Mouse (Mus musculus) limb, embryonic 14.5 days (tissue): ENCODE measurements around the gene Slc51a. TPM values are rescaled to one million over a fixed set of nuclear protein-coding genes. Genes with fewer than 3 reads are reported as not detected.

ENCODE experiments used
- ATAC-seq: fragments of 200-750 bp; cut with Nextera tagmentation; 2 replicates; pipeline ENCODE4 v1.8.0; 2017; ENCODE audit warnings: low read depth, moderate number of reproducible peaks, moderate TSS enrichment; ENCODE audit not compliant: low FRiP score
- DNase-seq: peaks from one replicate; pipeline ENCODE4 v3.0.0-alpha.2; 2015; ENCODE audit warnings: low spot score
- H3K27ac ChIP-seq: fragments of 300-500 bp; sonication (generic); replicated peaks from 2 replicates; pipeline ENCODE4 v1.5.1; 2014; ENCODE audit warnings: low read depth, mild to moderate bottlenecking, low read length, moderate library complexity, mixed read lengths
- H3K27me3 ChIP-seq: fragments of 300-500 bp; sonication (generic); 2 replicates; pipeline ENCODE4 v1.6.1; 2014; ENCODE audit warnings: low read length, mixed read lengths; ENCODE audit not compliant: control insufficient read depth, insufficient read depth
- H3K36me3 ChIP-seq: fragments of 300-500 bp; sonication (generic); 2 replicates; pipeline ENCODE4 v1.6.1; 2014; ENCODE audit warnings: mild to moderate bottlenecking, low read length, moderate library complexity, mixed read lengths; ENCODE audit not compliant: control insufficient read depth, insufficient read depth
- H3K4me1 ChIP-seq: fragments of 300-500 bp; sonication (generic); 2 replicates; pipeline ENCODE4 v1.6.1; 2014; ENCODE audit warnings: antibody characterized with exemption, low read length, mixed read lengths; ENCODE audit not compliant: control insufficient read depth, insufficient read depth
- H3K4me2 ChIP-seq: fragments of 300-500 bp; sonication (generic); replicated peaks from 2 replicates; pipeline ENCODE4 v1.6.1; 2014; ENCODE audit warnings: low read depth, mild to moderate bottlenecking, low read length, moderate library complexity; ENCODE audit not compliant: severe bottlenecking
- H3K4me3 ChIP-seq: fragments of 300-500 bp; sonication (generic); replicated peaks from 2 replicates; pipeline ENCODE4 v1.5.1; 2014; ENCODE audit warnings: low read length
- H3K9ac ChIP-seq: fragments of 300-500 bp; sonication (generic); 2 replicates; pipeline ENCODE4 v1.6.1; 2014; ENCODE audit warnings: mild to moderate bottlenecking, low read depth, low read length, moderate library complexity; ENCODE audit not compliant: severe bottlenecking
- H3K9me3 ChIP-seq: fragments of 300-500 bp; sonication (generic); 2 replicates; pipeline ENCODE4 v1.6.1; 2016; ENCODE audit warnings: low read length; ENCODE audit not compliant: control insufficient read depth
- POLR2A ChIP-seq: fragments of 200-500 bp; IDR thresholded peaks from 2 replicates; pipeline ENCODE4 v1.8.0; 2012; ENCODE audit warnings: inconsistent platforms, mild to moderate bottlenecking, moderate library complexity, borderline replicate concordance; ENCODE audit not compliant: insufficient read depth, insufficient read length; ENCODE audit errors: extremely low read depth
- WGBS: fragments of 180-500 bp; shearing (Covaris S2); extraction: QIAGEN DNeasy Blood & Tissue Kit; methylation state at CpG from one replicate; pipeline ENCODE4 v1.1.7; 2014; 5-methylcytosine and 5-hydroxymethylcytosine counted together
- polyA plus RNA-seq, 2 experiments: library from polyadenylated mRNA; depleted of rRNA in 1 of 2; stranded (reverse) in 1 of 2; unstranded in 1 of 2; fragments of >200 nt; fragmentation: Nextera tagmentation in 1 of 2; extraction: Ambion mirVana in 1 of 2; gene quantifications; 2 replicates each; pipeline versions ENCODE4 v1.2.1 to v1.2.3; 2012 to 2014

Gene Slc51a
- polyA plus RNA-seq, 2 experiments, result 0.10 to 0.30 TPM

- no peak overlapping the region for H3K4me2 ChIP-seq
- no peak overlapping the region for H3K4me3 ChIP-seq
- ATAC-seq (no peak), DNase-seq (no peak)
- H3K36me3 ChIP-seq, result peaks cover 26% of the 10 kb centered on the region
- H3K4me1 ChIP-seq, result no peaks in the 10 kb centered on the region
- H3K9ac ChIP-seq, result no peak overlapping the region
- no peak for TF ChIP-seq POLR2A
- no peak overlapping the region for H3K27ac ChIP-seq
- 88% methylated on average over 5 of the region's 5 CpGs for WGBS
- no peaks in the 10 kb centered on the region for H3K27me3 ChIP-seq
- H3K9me3 ChIP-seq, result no peaks in the 10 kb centered on the region
These were observed 26.0 kb downstream of the Slc51a start for GRCm38 (mm10) chr16:32461713-32462112.

DNA sequence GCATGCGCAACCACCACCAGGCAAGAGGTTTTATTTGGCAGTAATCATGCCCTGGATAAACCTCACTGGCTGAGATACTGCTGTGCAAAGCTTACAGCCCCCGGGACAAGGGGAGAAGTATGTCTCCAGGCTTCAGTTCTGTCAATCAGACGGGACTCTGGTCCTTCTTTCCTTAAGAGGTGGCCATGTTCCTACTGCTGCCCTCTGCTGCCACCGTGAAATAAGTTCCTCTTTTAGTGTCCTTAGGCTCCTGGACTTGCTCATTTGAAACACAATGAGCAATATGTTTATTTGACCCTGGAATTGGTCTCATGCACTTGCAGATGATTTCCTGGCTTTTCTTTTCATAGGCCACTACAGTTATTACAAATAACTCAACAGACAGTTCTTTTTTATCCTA is 27.2 kb downstream of the Slc51a start:
- Histone ChIP-seq H3K4me2 (no peak overlapping the region), H3K36me3 (peaks cover 26% of the 10 kb centered on the region)
- WGBS, result 67% methylated on average over 4 of the region's 4 CpGs

GRCm38 (mm10) chr16:32457589-32458386 is 29.9 kb downstream of the Slc51a start:
- TF ChIP-seq POLR2A, result no peak
- Histone ChIP-seq H3K4me2 (no peak overlapping the region), H3K36me3 (peaks cover 11% of the 10 kb centered on the region; the same call in 1 of the 2 replicates), H3K9ac (no peak overlapping the region), H3K27me3 (no peaks in the 10 kb centered on the region), H3K9me3 (no peaks in the 10 kb centered on the region), H3K4me1 (no peaks in the 10 kb centered on the region), H3K27ac (no peak overlapping the region), H3K4me3 (no peak overlapping the region)
- DNase-seq (peak; percentile 57), ATAC-seq (no peak)
- WGBS, result 54% methylated on average over 10 of the region's 10 CpGs

More for the DNA sequence above, 27.2 kb downstream of the Slc51a start:
- Histone ChIP-seq H3K27ac (no peak overlapping the region), H3K27me3 (no peaks in the 10 kb centered on the region), H3K4me1 (no peaks in the 10 kb centered on the region), H3K9me3 (no peaks in the 10 kb centered on the region), H3K9ac (no peak overlapping the region), H3K4me3 (no peak overlapping the region)
- ATAC-seq (no peak), DNase-seq (no peak)
- TF ChIP-seq POLR2A, result no peak

DNA sequence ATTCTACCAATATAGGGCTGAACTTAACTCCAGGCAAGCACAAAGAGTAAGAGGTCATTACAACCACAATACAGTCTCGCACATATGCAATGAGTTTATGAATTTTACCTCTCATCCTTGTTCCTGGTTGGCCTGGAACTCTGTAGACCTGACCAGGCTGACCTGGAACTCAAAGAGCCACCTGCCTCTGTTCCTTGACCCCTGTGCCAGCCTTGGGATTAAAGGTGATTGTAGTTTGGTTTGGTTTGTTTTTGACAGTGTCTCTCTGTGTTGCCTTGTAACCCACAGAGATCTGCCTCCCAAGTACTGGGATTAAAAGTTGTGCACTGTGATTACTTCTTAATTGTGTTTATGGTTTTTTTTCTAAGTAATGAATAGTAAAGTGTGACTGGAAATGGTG is 30.9 kb downstream of the Slc51a start:
- ATAC-seq (no peak), DNase-seq (no peak)
- no peak overlapping the region for H3K27ac ChIP-seq
- no peaks in the 10 kb centered on the region for H3K9me3 ChIP-seq
- 91% methylated on average over 1 of the region's 1 CpGs for WGBS
- no peak for TF ChIP-seq POLR2A
- H3K4me1 ChIP-seq, result no peaks in the 10 kb centered on the region
- no peaks in the 10 kb centered on the region for H3K27me3 ChIP-seq
- peaks cover 16% of the 10 kb centered on the region for H3K36me3 ChIP-seq
- H3K9ac ChIP-seq, result no peak overlapping the region
- H3K4me2 ChIP-seq, result no peak overlapping the region
- H3K4me3 ChIP-seq, result no peak overlapping the region

DNA sequence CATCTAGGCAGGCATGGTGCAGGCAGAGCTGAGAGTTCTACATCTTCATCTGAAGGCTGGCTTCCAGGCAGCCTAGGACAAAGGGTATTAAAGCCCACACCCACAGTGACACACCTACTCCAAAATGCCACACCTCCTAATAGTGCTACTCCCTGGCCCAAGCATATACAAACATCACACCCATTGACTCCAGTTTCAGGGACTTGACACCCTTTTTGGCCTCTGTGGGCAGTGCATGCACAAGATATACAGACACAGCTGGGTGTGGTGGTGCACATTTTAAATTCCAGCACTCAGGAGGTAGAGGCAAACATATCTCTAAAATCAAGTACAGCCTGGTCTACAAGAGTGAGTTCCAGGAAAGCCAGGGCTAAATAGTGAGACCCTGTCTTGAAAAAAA is 31.6 kb downstream of the Slc51a start:
- no peak for ATAC-seq
- Histone ChIP-seq H3K36me3 (peaks cover 18% of the 10 kb centered on the region), H3K4me1 (no peaks in the 10 kb centered on the region), H3K27me3 (no peaks in the 10 kb centered on the region), H3K4me3 (no peak overlapping the region), H3K4me2 (no peak overlapping the region), H3K27ac (no peak overlapping the region), H3K9ac (no peak overlapping the region), H3K9me3 (no peaks in the 10 kb centered on the region)
- DNase-seq, result no peak
- no peak for TF ChIP-seq POLR2A

DNA sequence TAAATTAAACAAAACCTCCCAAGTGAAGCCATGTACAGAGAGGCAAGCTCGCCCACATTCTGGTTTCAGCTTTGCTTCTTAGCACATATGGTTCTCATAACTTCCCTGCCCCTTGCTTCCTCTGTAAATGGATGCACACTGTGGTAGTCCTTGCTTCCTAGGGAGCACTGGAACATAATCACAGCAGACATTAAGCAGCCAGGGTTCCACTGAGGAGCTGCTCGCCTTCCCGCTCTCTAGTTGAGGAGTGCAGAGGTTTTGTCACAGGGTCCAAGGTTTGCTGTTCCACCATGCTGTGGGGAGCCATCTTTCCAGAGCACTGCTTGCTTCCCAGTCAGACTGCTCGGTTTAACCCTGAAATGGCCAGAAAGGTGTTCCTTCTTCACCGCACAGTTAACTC is 33.0 kb downstream of the Slc51a start:
- Histone ChIP-seq H3K4me2 (no peak overlapping the region), H3K9me3 (no peaks in the 10 kb centered on the region), H3K4me1 (no peaks in the 10 kb centered on the region), H3K27ac (no peak overlapping the region), H3K9ac (0 out of 2 replicates have a peak overlapping the region, but pooled peaks have one; percentile 18), H3K4me3 (no peak overlapping the region), H3K36me3 (peaks cover 18% of the 10 kb centered on the region), H3K27me3 (no peaks in the 10 kb centered on the region)
- WGBS, result 23% methylated on average over 5 of the region's 5 CpGs
- TF ChIP-seq POLR2A, result no peak
- DNase-seq (peak; percentile 19), ATAC-seq (no peak)
